Mouse (Mus musculus) common myeloid progenitor, adult 5-6 weeks (primary cell): ENCODE data around the gene Klre1. TPM values are rescaled to one million over a fixed set of nuclear protein-coding genes. Genes with fewer than 3 reads are reported as not detected.
"Not testable (repeated sequence)": the region's sequence is repeated elsewhere in the genome, so short reads cannot be mapped to it uniquely, and the experiment has no call there.

Experiments
- ATAC-seq: replicated peaks from 2 replicates; pipeline ENCODE4 v1.8.0; 2016; ENCODE audit warnings: low read depth, mild to moderate bottlenecking, moderate TSS enrichment, inconsistent platforms; ENCODE audit not compliant: poor library complexity, severe bottlenecking
- total RNA-seq: library from RNA; stranded (forward); fragments of 200-1000, 187-1606 nt; gene quantifications from 2 replicates; pipeline ENCODE4 v1.2.3, GENCODE M21; 2017

Gene Klre1
- total RNA-seq, 1 experiment from 2014 or later: 2.0 TPM

GRCm38 (mm10) chr6:129581274-129581673 lies 3.6 kb downstream of the Klre1 start:
- ATAC-seq: peak; percentile 74

DNA sequence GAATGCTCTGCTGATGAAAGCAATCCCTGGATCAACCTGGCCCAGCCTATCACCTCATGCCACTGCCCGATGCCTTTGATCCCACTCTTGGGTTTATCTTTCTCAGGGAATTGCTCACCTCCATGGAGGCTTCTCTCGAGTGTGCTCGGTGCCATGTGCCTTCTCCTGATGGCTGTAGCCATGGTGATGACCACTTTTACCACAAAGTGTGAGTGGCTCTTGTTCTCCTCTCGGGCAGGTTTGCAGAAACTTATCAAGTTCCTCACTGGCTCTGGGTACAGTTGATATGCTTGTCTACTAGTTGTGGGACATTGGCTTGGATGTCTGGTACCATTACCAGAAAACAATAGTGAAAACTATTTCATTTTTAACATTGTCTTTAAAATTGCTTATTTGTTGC lies 4.2 kb downstream of the Klre1 start:
- peak; percentile 79 for ATAC-seq

GRCm38 (mm10) chr6:129583014-129583413 lies 5.3 kb downstream of the Klre1 start:
- ATAC-seq: peak; percentile 51

DNA sequence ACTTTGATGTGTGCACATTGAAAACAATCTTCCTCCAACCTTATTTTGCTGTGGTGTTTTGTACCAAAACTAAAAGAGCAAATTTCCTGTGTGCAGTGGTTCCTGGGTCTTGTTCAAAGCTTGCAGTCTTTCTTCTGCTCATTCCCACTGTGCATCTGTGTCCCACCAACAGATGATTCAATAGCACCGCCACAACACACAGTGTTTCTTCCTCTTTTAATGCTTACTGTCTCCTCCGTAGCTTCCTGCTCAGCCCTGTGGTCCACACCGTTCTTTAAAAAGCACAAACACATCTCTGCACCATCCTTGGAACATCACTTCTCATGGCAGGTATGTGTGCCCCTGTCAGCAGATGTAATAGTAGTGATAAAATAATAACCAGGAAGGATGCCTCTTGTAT lies 13.8 kb downstream of the Klre1 start, which contains the start of gene Klrd1:
TSS of gene Klrd1 (plus strand) at position 275 of the 400 bp plus-strand sequence.
- peak; percentile 99 for ATAC-seq

DNA sequence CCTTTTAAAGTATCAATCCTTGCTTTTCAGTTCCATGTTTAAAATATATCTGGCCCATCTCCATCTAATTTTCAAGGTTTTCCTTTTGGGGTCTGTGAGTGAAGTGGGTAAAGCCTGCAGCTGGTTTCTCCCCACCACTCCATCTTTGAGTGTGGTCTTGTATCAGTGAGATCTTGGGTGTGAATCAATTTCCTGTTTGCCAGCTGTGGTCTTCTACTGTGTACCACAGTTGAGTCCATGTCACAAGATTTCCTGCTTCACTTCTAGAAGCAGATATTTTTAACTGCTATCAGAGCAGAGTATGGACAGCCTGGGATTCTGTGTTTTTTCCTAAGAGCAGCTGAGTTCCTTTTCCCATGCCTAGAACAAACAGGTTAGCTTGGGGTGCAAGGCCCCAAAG lies 30.7 kb downstream of the Klre1 start:
- ATAC-seq: peak; percentile 98

DNA sequence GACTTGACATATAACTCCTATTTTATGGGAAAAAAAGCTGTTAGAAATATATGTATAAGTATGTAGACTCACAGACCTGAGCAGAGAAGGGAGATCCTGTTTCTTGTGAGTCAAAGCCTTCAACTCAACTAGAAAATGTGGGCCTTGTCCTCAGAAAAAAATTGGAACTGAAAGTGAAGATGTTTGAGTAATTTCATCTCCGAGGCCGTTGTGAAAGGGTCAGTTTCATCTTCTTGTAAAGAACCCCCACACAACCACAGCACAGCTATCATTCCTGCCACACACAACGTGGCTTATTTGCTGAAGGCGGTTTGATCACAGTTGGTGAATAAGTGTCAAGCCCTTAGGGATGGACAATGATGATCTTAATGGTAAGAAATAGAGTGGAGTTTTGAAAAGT lies 46.0 kb downstream of the Klre1 start, which contains the start of gene Klrk1:
TSS of gene Klrk1 (minus strand) at position 130 of the 400 bp plus-strand sequence.
- peak; percentile 54 for ATAC-seq

DNA sequence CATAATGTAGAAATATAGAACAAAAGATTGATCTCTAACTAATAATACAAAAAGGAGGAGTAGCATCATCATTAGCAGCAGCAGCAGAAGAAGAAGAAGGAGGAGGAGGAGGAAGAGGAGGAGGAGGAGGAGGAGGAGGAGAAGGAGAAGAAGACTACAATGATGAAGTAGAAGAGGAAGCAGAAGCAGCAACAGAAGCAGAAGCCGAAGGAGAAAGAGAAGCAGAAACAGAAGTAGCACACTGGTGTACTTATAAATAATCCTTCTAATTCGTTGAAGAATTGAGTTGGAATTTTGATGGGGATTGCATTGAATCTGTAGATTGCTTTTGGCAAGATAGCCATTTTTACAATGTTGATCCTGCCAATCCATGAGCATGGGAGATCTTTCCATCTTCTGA lies 53.3 kb downstream of the Klre1 start:
- not testable (repeated sequence) for ATAC-seq

Other genes with a start within 250 kb of the Klre1 start
- 0.14 TPM in 1 of 2 replicates, not detected in the other for gene 4922502D21Rik, start 246.1 kb upstream of the Klre1 start, total RNA-seq
- 117 and 140 TPM in 2 replicates for gene Clec12a, start 235.2 kb upstream of the Klre1 start, total RNA-seq
- not detected in 2 replicates for gene Clec12b, start 192.0 kb upstream of the Klre1 start, total RNA-seq
- 2.4 and 5.3 TPM in 2 replicates for gene Clec1b, start 180.6 kb upstream of the Klre1 start, total RNA-seq
- gene Clec9a, start 169.0 kb upstream of the Klre1 start, total RNA-seq: 1.8 and 6.7 TPM in 2 replicates
- gene Clec1a, start 125.9 kb upstream of the Klre1 start, total RNA-seq: 0.14 TPM in 1 of 2 replicates, not detected in the other
- 0.82 and 1.1 TPM in 2 replicates for gene Olr1, start 70.7 kb upstream of the Klre1 start, total RNA-seq
- gene Tmem52b, start 65.3 kb upstream of the Klre1 start, total RNA-seq: 0.18 TPM in 1 of 2 replicates, not detected in the other
- gene Gabarapl1, start 44.7 kb upstream of the Klre1 start, total RNA-seq: 90.8 and 91.1 TPM in 2 replicates
- 2.8 and 7.4 TPM in 2 replicates for gene Klrd1, start 13.9 kb downstream of the Klre1 start, total RNA-seq
- 2.5 and 2.6 TPM in 2 replicates for gene Klrk1, start 46.0 kb downstream of the Klre1 start, total RNA-seq
- not detected in 2 replicates for gene Klrc3, start 65.4 kb downstream of the Klre1 start, total RNA-seq
- gene Klrc2, start 82.8 kb downstream of the Klre1 start, total RNA-seq: not detected in 2 replicates
- not detected in 2 replicates for gene Klrc1, start 101.1 kb downstream of the Klre1 start, total RNA-seq
- not detected in 2 replicates for gene Klri1, start 139.2 kb downstream of the Klre1 start, total RNA-seq
- 0.09 TPM in 1 of 2 replicates, not detected in the other for gene Klri2, start 162.6 kb downstream of the Klre1 start, total RNA-seq
- gene Gm156, start 206.4 kb downstream of the Klre1 start, total RNA-seq: not detected in 2 replicates